Mouse (Mus musculus): ENCODE results near the gene Eif4a2. TPM values are rescaled to one million over a fixed set of nuclear protein-coding genes. Genes with fewer than 3 reads are reported as not detected.
A peak's percentile ranks its signal among the peaks of the same experiment; 100 is the strongest.

Gene Eif4a2
- total RNA-seq, 2 experiments from 2014 or later = 900 to 999 TPM

DNA sequence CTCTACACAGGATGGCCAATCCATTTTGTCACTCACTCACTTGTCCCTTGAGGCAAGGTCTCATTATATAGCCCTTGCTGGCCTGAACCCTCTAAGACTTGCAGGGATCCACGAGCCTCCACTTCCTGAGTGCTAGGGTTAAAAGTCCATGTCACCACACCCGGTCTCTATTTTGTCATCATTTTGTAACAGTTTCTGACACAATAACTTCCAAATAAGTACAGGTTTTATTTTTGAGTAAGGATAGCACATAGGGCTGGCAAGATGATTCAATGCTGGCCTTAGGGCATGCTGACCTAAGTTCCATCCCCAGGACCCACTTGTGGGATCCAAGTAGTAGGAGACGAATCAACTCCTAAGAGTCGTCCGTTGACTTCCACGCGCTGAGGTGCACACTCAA is 1.1 kb upstream of the Eif4a2 start:
- DNase-seq = no peak

DNA sequence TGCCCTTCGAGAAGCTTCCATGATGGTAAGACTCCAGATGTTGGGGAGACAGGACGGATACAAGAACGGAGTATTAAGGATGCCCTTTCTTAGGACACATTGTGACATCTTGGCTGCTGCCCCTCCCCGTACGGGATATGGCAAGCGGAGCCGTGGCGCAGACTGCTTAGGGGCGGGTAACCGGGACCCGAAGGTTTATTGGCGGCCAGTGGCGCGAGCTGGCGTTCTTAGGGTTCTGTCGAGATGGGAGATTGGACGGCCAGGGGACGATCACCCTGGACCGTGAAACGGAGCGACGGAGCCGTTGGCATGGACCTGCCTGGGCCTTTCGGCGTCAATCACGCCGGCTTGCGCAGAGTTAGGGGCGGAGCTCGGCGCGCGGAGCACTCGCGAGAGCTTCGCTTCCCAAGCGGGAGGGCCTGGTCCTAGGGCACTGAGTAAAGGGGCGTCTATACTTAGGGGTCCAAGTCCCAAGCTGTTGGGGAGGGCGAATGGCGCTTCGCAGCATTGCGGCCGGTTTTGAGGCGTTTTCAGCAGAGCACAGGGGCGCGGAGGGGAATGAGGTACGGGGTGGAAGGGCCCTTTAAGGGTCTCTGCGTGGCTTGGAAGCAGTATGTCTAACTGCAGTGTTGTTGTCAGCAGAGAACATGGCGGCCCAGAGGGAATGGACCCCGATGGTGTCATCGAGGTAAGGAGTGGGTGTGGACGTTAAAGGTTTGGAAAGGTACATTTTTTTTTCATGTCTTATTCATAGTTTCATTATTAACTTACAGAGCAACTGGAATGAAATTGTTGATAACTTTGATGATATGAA is 909 bp downstream of the Eif4a2 start:
- DNase-seq = peak; percentile 81 to 83

DNA sequence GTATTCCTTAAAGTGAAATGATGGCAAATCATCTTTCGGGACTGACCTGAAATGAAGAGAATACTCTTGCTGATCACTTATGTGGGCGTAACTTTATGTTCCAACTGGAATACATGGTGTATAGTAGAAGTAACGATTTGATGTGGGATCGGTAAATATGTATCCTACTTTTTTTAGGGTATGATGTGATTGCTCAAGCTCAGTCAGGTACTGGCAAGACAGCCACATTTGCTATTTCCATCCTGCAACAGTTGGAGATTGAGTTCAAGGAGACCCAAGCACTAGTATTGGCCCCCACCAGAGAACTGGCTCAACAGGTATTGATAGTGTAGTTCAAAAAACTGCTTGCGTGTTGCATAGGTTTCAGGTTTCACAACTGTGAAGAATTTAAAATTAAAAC is 1.7 kb downstream of the Eif4a2 start:
- DNase-seq = no peak

DNA sequence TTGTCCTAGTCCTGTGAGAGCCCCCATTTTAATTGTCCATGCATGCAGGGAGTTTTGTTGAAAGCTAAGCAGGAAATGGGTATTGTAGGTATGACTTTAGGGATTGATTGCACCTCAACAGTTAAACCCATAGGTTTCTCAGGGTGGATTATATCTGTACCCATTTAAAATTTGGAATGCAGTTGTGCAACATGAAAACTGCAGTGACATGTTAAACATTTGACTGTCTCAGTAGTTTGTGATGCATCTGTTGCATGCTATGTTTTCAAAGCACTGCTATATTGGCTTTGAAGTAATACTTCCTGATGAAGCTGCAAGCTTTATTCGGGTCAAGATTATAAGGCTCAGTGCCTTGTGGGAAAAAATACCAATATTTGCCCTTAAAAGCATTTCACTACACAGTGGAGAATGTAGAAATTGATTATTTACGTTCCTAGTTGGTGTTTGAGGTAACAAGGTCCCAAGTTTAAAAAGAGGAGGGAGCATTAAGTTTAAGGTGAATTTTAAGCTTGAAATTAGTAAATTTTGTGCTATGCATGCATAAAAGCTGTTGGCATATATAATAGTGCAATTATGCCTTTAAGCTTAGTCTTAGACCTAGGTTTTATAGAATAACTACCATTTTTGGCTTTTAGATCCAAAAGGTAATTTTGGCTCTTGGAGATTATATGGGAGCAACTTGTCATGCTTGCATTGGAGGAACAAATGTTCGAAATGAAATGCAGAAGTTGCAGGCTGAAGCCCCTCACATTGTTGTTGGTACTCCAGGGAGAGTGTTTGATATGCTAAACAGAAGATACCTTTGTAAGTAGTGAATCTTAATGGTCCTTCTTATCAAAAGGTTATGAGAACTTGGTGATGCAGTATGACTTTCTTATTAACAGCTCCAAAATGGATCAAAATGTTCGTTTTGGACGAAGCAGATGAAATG is 2.4 kb downstream of the Eif4a2 start:
- DNase-seq = no peak

DNA sequence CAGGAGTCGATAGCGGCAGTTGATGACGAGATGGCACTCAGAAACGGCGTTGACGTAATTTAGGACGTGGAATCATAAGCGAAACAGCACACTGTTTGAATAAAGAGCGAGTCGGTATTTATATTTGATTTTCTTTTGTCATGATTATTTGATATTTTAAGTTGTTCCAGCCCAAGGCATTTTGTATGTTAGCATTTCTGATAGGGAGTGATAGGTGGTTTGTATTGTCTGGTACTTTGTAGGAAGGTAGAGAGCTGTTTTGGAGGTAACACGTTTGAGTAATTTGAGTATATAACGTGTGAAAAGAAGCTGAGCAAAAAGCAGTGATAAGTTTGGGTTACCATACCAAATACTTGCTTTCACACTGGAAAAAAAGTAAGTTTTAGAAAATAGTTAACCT is 5.1 kb downstream of the Eif4a2 start:
- DNase-seq = no peak

DNA sequence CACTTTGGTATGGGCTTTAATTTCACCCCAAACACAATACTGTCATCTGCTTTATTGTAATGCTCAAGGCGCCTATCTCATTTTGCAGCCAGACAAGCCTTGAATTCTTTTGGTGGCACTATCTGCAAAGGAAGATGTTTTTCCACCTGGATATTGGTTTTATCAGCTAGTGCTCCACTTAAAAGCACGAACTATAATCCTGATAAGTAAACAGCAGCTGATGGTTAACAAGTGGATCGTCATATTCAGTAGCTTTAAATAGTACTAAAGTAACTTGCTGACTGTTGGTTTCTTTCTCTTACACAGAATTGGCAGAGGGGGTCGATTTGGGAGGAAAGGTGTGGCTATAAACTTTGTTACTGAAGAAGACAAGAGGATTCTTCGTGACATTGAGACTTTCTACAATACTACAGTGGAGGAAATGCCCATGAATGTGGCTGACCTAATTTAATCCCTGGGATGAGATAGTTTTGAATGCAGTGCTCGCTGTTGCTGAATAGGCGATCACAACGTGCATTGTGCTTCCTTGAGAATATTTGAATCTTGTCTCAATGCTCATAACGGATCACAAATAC is 5.7 kb downstream of the Eif4a2 start:
- DNase-seq = no peak

DNA sequence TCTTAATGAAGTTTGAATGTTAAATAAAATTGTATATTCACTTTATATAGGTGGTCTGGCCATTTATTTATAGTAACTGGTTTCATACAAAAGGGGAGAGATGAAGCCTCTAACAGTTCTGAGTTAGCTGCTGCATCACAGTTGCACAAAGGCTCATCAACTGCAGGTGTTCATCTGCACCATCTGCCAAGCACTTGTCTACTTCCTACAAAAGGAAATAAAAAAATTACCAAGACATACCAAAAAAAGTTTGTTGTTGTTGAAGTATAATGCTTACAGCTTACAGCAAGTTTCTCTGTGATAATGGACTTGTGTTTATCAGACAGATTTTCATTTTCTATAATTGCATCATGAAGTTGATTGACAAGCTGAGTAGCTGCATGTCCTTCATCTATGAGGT is 6.7 kb downstream of the Eif4a2 start:
- DNase-seq = no peak

DNA sequence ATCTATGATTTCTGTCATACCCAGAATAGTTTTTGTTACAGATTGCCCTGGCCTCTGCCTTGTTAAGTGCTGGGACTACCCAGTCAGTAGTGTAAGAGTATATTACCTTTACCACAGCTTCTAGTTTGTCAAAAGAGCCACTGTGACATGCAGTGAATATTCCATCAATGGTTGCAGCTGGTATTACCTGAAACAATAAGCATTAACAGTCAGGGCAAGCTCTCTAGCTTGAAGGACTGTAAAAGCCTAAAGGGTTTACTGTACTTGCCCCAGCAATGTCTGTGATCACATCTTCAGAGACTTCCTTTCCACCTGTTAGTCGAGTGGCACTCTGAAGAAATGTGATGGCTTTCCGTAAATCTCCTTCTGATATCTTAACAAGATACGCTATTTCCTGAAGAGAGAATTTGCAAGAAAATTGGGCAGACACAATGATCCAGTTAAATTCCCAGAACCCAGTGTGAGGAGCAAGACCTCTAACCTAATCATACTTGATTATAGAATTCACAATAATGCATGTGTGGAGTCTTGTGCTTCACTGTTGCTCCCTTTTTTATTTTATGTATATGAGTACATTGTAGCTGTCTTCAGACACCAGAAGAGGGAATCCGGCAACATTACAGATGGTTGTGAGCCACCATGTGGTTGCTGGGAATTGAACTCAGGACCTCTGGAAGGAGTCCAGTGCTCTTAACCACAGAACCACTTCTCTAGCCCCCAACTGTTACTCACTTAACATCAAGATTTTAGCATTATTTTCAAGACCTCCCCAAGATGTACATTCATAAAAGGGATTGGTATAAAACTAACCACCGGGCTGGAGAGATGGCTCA is 7.3 kb downstream of the Eif4a2 start:
- DNase-seq = no peak

DNA sequence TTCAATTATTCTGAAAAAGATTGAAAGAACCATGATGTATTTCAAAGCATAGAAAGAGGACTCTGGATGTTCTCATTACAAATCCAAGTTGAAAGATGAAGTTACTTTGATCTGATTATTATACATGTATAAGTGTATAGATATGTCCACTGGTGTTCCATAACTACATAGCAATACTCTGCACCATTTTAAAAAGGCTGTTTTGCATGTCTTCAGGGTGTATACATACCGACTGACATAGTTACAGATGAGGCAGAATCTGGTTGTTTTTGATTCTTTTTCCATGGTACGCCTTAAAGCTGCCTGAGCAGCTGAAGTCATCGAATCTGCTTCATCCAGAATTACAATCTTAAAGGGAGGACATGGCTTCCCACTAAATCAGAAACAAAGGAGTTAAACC is 8.2 kb downstream of the Eif4a2 start:
- no peak for DNase-seq

DNA sequence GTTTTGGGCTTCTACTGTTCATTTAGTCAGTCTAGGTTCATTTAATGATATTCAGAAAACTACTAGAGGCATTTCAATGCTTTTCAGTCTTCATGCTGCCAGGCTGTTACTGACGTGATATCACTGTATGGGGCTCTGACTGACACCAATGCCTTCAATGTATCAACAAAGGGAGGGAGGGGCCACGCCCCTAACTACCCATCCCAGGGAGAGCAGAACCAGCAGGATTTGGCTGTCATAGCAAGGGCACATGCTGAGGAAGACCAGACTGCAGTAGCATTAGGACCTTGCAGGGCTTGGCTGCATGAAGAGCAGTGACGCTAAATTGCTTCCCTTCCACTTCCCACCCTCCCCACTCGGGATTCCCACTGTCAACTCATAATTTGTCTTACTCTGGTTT is 9.9 kb downstream of the Eif4a2 start:
- no peak for DNase-seq

DNA sequence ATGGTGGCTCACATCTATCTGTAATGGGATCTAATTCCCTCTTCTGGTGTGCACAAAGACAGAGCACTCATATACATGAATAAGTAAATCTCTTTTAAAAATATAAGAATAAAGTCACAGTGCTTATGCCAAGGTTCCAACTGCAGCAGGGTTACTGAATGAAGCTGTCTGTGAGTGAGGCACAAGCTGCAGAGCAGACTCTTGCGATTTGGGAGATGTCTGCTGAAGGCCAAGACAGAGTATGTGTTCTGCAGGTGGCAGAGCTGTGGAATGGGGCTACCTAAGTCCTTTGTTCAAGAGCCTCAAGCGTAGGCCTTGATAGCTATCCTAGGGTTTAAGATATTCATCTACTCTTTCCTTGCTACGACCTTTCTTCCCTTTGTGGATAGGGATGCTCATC is 15.2 kb downstream of the Eif4a2 start:
- DNase-seq = no peak

DNA sequence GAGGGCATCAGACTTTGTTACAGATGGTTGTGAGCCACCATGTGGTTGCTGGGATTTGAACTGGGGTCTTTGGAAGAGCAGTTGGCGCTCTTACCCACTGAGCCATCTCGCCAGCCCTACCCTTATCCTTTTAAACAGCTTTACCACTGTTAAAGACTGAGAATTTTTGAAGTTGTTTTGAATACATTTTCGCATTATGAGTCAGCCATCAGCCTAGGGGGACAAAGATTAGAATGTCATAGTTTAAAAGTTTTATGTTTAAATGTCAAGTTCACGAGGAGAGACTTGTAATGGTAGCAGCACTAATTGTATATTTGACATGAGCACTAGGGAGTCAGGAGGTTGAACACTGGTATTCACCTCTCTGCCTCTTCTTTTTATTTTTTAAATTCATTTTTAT is 15.9 kb downstream of the Eif4a2 start:
- DNase-seq = no peak

DNA sequence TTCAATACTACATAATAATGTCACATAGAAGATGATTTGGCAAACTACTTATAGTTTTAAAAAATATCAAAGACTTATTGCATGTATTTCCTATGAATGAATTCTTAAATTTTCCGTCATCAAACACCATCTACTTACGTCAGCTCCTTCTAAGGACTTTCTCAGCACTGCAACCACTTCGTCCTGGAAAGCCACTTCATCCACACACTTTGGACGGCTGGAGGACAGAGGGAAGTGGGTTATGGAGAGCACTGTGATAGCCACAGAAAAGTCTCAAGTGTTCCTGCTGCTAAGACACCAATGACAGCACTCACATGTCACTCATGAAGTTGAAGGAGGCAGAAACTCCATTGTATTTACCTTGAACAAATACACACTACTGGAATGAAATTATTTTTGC is 17.2 kb downstream of the Eif4a2 start:
- no peak for DNase-seq

DNA sequence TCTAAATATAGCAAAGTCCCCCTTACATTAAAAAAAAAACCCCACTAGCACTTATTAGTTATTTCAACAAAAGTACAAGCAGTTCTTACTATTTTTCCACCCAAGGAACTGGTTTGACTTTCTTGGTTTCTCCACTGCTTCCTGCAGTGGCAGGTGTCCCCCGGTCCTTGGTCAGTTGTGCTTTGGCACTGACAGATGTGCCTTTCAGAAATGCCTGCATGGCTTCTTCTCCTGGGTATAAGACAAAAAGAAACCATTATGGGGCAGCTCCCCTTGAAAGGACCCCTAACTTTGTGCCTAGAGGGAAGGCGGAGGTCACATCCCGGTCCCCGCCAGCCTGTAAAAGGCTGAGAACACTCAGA is 20.0 kb downstream of the Eif4a2 start:
- DNase-seq = no peak

DNA sequence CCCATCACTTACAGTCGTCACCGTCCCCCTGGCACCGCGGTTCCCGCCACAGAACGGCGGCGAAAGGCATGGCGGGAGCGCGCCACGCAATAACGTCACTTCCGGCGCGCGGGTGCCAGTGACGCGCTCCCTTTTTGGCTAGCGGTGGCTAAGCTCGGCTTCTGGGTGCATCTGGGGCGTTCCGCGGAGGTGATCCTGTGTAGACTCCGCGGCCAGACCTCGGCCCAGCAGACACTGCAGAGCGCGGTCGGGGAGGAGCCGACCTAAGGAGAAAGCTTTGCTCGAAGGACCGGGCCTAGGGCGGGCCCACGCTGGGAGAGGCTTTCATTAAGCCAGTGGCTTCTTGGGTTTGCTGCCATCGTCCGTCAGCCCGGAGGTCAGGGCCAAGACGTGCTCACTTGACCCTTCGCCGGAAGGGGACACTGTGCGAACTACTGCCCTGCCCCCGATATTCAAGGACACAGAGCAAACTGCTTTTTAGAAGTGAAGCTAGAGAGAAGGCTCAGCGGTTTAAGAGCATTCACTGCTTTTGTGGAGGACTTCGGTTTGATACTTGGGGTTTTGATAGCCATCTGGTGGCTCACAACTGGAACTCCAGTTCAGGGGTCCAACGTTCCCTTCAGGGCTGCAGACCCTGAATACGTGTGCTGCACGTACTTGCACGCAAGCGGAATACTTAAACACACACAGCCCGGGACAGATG is 20.6 kb downstream of the Eif4a2 start, which contains the start of gene Rfc4:
Gene Rfc4, minus strand, starts transcription at position 65 of the 703 bp plus-strand sequence.
- DNase-seq = peak; percentile 92 to 93

DNA sequence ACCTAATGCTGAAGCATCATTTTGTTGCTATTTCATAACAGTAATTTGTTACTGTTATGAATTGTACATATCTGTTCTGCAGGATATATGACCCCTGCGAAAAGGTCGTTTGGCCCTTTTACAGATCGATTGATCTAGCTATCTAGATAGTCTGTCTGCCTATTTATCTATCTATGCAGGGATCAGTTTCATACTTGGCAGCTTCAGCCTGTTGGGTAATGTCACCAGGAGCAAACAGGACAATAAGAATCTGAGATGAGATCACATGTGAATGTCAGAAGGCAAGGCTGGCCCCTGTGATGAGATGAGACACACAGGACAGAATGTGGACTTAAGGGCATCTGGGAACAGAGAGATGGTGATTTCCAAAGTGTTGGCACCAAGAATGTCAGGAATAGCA is 23.1 kb downstream of the Eif4a2 start:
- DNase-seq = no peak

DNA sequence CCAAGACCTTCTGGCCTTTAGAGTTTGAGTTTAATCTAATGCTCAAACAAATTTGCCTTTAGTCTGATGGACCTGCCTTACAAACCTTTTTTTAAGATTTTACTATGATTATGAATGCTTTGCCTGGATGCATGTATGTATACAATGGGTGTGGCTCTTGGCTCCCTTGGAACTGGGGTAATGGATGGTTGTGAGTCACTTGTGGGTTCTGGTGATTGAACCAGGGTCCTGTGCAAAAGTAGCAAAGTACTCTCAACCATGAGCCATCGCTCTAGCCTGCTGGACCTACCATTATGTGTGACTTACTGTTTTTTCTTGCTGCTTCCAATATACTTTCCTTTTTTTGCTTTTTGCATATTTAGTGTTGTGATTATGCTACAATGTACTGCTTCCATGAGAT is 25.1 kb downstream of the Eif4a2 start:
- DNase-seq = no peak

DNA sequence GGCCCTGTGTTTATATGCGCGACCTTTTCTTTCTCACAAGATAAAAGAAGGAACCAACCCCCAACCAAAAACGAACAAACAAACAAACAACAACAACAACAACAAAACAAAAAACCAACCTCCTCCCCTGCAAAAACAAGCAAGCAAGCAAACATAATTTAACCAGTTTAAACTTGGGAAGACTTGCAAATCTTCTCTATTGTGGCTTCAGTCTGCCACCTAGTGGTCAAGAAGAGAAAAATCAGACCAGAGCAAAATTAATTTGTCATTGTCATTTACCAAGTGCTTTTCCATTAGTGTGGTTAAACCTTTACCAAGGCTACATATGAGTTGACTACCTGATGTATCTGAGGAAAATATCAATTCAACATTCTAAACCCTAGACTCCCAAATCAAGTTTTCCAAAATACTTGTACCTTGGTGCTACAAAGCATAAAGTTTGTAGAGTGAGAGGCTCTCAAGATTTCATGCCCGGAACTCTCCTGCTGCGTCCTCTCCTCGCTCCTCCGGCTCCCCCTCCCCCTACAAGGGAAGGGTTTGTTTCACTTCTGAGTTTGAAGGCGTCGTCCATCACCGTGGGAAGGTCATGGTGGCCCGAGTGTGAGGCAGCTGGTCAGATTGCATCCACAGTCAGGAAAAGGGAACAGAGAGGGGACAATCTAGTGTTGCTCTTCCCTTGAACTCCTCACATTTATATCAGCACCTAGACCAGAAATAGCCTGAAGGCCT is 28.3 kb downstream of the Eif4a2 start:
- no peak for DNase-seq

DNA sequence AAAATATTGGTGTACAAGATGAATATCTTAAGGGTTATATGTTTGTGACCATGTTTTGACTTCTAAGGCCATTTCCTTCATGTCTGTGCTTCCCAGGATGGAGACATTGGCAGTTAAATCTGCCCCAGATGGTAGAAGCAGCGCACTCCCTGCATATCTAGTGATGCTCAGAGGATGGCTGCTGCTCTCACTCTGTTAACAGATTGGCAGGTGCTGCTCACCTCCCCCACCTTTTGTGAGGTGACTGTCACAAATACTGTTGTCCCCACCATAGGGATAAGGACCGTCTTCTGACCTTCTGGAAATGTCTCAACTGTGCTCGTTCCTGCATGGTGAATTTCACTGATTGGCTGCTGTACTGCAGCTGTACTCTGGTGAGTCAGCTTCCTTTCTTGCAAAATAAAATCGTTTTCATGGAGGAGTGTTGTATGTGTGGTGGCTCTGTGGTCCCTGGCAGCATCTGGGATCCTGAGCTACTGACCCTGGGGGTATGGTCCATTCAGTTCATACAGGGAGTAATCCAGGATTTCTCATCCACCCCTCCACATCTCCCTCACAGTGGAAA is 29.2 kb downstream of the Eif4a2 start:
- no peak for DNase-seq

DNA sequence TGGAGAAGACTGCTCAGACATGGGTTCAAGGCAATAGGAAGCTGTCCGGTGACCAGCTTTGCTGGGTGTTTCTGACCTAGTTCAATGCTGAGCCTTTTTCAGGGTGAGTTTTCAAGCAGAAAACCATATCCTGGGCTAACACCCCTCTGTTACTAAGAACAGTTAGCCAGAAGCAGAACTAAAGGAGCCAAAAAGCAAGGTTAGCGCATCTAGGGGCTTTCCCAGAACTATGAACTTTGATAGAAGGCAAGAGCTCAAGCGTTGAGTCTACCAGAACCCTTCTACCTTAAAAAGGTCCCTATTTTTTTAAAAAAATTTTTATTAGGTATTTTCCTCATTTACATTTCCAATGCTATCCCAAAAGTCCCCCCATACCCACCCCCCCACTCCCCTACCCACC is 33.7 kb downstream of the Eif4a2 start:
- no peak for DNase-seq

DNA sequence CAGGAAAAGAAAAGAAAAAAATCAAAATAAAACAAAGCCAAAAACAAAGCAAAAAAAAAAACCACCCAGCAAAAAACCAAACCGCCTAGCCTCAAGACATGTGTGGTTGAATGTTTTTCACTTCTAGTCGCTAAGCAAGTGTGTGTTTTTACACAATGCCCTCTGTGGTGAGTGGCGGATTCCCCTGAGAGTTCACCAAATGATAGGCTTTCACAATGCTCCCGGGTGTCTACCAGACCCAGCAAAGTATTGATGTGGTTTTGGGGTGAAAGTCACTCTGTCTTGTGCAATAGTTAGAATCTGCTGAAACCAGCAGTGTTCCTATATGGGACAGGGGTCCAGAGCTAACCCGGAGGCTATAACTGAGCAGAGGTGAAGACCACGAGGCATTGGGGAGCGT is 37.1 kb downstream of the Eif4a2 start:
- DNase-seq = no peak

Data from layer of hippocampus, postnatal 36 days (tissue).